Mouse (Mus musculus) cerebellum, postnatal 10 days (tissue): ENCODE measurements at regions not wholly inside any gene's neighbourhood (a gene's known extent, or its start where the extent isn't known, plus 50 kb on each side); places are given as distances from the start of the nearest gene placed in this dataset.

Experiments used
- DNase-seq, 2 experiments: peaks; one replicate each; pipeline ENCODE4 v3.0.0; 2021; ENCODE audit warnings: mixed read lengths in 2 of 2

DNA sequence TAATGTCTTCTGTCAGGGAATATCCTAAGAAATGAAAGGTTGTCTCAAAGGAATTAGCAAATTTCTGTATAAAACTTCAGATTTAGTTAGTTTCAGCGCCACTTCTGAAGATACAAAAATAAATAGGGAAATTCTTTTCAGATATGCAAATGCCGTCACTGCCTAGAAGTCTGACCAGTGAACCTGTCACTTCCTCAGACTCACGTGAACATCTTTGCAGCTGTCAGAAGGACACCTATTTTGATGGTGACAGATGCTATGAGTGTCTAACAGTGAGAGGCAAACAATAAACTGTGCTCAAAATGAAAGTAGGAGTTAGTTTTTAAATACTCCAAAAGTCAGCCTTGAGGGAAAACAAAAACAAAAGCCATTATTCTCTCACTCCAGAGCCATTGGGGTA is 57.5 kb upstream of the Igf1r start:
- DNase-seq, result no peak

- no peak for DNase-seq
These were observed 59.7 kb upstream of the Igf1r start for GRCm38 (mm10) chr7:67892917-67893316.

GRCm38 (mm10) chr7:67883040-67883439 is 69.6 kb upstream of the Igf1r start:
- DNase-seq, result no peak

GRCm38 (mm10) chr7:67882606-67883005 is 70.0 kb upstream of the Igf1r start:
- peak in 1 of 2 experiments; percentile 6 for DNase-seq

DNA sequence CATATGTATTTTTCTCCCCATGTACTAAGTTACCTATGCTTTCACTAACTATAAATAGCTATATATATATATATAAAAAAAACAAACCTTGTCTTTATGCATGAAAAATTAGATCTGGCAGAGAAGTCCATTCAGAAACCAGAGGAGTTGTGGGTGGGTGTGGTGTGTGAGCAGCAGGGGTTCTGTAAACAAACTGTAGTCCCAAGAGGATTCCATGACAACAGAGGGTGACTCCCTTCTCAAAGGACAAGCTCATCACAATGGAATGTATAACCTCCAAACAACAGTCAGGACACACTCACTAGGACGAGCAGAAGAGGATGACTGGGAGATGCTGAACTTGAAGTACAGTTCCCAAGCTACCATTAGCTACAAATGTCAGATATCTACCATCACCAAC is 74.4 kb upstream of the Igf1r start:
- no peak for DNase-seq

- DNase-seq, result no peak
These were observed 75.0 kb upstream of the Igf1r start for GRCm38 (mm10) chr7:67877587-67877986.

DNA sequence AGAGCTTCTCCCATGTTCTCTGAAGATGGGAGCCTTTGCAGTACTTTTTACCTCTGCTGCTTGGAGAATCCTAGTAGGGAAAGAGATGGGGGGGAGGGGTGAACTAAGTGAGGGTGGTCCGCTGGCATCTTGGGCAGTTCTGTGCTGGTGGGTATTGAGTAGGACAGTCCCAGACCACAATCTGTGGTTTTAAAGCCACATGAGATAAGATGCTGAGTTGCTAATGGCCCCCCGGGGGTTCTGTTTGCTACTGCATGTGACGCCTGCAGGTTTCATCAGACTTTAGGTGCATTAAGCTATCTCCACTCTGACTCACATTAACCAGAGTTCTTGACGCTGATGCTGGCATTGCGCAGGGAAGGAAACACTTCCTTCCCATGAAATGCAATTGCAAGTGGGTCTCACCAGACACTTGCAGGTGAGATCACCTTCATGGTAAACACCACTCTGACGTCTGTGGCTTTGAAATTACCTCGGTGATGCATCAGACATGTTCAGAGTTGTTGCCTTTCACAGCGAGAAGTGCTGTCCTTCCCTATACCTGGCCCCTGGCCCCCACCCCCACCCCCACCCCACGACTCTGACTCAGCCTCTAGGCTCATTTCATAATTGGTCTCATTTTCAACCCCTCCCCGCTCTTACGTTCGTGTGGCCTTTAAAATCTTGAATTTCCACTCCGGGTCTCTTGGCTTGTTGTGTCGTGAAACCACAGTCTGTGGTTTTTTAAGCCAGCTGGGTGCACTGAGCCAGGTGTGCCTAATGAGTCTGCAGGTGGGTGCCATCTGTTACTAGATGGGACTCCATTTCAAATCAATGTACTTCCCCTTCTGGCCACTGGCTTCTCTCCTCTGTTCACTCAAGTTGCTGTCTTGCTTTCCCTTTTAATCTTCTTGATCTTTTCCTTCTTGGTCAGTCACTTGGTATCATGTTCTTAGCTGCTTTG is 94.8 kb upstream of the Synm start:
- peak; percentile 38 to 46 for DNase-seq

DNA sequence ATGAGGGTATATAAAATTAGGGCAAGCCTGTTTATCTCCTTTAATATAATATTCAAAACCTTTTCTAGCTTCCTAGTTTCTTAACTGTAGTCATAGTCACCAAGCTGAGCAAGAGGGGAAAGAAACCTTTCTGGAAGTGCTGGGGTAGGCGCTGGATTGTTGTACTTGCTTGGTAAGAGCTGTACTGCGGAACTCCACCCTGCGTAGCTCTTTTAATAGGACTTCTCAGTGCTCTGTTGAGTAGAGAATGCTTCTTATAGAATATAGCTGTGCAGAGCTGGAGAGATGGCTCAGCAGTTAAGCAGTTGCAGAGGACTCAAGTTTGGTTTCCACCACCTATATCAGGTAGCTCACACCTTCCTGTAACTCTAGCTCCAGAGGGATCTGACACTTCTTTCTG is 93.3 kb upstream of the Synm start:
- no peak for DNase-seq

- DNase-seq, result no peak
These were observed 89.9 kb upstream of the Synm start for GRCm38 (mm10) chr7:67849509-67849862.

GRCm38 (mm10) chr7:67848589-67849508 is 89.3 kb upstream of the Synm start:
- DNase-seq, result peak; percentile 89 to 90

GRCm38 (mm10) chr7:67846796-67847195 is 87.3 kb upstream of the Synm start:
- DNase-seq, result no peak

GRCm38 (mm10) chr7:67836984-67837383 is 77.4 kb upstream of the Synm start:
- DNase-seq, result no peak

DNA sequence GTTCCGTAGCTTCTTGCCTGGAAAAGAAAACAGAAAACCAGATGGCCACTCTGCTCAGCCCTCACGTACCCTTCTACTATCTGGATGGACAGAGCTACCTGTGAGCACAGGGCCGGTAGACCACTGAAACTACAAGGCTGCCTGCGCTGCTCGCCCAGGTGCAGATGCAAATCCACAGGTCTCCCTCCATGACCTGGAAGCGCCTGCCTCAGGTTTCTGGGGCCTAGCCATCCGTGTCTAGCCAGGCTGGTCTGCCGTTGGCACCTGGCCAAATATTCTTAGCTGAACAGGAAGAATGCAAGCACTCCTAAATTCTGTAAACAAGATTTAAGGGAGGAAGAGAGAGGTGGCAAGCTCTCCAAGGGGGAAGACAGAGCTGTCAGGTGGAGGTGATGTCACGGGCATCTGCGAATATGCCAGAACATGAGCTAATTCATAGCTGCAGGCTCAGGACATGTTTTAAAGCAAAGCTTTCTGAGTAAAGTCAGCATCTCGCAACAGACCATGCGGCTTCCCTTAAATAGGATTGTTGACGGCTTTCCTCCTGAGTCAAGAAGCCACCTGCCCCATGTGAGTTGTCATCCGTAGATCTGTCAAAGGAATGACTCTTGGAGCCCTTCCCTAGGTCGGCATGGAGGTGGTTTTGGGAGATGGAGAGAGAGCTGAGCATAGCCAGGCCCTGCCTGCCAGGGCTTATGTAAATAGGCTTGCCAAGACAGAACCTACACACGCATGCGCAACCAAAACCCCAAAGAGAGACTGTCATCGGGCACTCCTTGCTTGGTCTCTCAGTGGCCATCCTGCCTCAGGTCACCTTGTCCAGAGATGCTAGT is 76.8 kb upstream of the Synm start:
- DNase-seq, result peak; percentile 61 to 69

DNA sequence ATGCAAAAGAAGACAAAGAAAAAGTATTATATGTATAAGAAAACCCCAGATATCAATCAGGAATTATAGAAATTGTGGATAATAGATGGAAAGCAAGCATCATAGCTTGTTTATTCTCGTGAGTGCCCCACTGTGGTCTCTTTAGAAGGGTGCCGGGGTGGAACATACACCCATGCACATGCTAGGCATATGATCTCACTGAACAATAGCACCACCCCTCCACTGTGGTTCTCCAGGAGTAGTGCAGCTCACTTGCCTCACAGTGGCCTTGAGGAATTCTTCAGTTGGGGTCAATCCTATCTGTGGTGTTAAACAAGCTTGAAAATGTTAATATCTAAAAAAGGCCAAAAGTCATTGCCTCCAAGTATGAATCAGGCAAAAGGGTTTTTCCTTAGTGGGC is 72.2 kb upstream of the Synm start:
- DNase-seq, result no peak

DNA sequence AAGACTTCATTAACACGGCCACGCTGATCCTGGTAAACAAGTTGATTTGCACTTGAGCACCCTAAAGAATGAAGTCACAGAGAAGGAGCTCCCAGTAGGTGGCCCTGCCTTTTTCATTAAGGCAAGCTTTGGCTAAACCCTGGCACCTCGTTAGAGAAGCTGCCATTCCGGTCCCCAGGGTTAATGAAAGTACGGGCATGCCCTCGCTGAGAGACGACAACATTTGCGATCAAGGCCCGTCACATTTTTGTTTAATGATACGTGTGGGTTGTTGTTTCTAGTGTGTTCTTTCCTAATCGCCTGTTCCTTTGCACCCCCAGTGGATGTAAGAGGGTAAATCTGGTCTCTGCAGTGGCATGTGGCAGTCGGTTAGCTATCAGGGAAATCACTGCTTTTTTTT is 67.8 kb upstream of the Synm start:
- no peak for DNase-seq

DNA sequence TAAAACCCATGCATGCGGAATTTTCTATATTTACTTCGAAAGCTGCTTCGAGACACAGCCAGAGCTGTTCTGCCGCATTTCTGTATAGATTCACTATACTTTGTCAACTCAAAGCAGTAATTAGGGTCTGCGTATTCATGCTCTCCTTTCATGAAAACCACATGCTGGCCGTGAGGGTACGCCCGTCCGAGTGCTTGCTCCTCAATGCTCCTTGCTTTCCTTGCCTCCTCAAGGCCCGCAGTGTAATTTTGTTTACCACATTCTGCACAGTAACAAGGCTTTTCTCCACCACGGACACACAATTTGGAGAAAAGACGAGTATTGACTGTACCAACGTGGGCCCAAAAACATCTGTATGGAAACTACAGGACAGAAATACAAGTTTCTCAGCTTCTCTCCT is 67.4 kb upstream of the Synm start:
- DNase-seq, result no peak

DNA sequence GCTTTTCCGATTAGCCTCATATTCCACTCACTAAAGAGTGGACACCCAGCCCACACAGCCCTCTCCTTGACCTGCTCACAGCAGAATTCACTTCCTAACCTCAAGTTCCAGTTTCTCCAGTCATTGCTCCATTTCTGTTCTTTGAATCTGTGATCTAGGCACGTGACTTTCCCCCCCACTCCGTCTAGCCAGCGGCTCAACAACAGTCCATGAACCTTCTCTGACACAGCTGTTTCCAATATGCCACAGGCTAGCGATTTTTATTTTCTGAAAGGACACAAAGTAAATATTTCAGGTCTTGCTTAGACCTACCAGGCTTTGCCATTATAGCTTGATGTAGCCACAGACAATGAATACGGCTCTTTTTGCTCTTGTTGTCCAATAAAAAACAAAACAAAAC is 66.8 kb upstream of the Synm start:
- no peak for DNase-seq

DNA sequence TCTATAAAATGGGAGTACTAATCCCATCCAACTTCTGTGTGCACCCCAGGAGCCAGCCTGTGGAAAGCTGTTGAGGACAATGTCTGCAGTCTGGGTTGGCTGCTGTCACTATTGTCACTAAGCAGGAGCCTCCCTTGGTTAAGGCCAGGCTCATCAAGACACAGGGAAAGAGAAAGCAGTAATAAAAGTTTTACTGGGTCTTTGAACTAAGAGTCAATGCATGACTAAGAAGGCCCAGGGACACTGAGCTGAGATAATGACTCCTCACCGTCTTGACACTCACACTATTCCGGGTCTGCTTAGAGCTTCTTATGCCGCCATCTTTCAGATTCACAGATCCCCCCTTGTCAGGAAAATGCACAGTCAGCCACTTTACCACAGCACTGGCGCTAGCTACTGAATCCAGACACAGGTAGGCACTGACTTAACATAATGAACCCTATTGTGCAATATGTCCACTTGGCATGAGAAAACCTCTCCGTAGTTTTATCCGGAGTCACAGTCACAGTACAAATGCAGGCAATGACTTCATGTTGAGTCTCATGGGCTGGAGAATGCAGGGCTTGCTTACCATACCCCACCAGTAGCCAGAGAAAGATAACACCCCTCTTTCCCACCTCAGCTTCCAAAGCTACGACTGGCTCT is 66.2 kb upstream of the Synm start:
- DNase-seq, result no peak

DNA sequence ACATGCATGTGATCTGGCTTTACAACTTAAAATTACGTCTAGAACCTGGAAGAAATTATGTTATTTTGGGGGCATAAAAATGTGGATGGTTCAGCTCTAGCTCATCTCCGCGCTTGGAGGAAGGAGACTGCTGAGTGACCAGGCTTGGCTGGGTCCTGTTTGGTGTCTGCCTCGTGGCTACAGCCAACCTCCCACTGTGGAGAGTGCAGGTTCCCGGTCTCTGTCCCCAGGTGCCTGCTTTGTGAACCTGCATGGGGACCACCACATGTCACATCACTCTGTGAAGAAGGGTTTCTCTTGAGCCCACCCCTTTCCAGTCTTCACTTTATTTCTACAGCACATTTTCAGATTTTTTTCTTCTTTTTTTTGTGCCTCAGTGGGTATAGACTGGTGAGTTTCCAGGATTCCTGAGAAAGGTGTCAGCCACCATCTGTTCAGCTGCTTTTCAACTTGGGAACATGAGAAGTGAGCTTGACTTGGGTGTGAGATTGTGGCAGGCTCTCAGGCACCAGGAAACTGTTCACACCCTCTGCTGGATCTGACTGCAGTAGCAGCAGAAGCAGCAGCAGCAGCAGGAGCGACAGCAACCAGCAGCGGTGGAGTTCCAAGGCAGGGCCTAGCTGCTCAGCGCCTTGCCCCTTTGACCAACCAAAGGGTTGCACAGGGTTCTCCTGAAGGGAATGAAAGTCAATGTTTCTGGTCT is 64.6 kb upstream of the Synm start:
- DNase-seq, result no peak

DNA sequence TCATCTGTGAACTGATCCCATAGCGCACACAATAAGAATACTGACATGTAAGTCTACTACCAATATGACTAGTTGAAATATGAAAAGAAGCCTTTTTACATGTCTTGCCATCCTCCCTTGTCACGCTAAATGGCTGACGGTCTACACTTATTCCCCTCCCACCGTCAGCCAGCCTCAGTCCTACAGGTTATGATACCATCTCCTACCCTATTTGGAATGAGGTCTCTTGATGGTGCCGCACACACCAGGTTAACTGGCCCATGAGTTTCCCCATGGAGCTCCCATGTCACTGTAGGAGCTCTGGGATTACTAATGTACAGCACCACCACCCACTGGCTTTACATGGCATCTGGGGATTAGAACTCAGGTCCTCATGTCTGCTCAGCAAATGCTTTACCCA is 60.0 kb upstream of the Synm start:
- no peak for DNase-seq

GRCm38 (mm10) chr7:67817556-67817955 is 58.0 kb upstream of the Synm start:
- DNase-seq, result no peak

DNA sequence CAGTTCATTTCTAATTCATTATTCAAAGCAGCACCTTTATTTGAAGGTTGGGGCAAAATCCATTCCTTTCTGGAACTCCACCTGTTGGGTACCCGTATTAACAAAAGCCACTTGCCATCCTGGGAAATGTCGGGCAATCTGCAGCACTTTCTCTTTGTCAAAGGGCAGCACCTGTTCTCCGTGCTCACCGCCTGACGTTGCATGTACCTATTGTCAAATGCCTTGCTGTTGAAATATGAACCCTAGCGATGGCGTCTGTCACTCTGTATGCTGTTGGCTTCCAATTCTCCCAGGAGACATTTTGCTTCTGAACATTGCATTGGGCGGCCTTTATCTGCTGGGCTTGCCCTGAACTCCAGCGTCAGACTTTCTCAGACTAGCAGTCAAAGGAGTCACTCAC is 55.3 kb upstream of the Synm start:
- DNase-seq, result no peak
